Mouse (Mus musculus) forebrain, postnatal 0 days (tissue): Measurements from ENCODE around the gene Cnih3. TPM values are rescaled to one million over a fixed set of nuclear protein-coding genes. Genes with fewer than 3 reads are reported as not detected.

Source experiments
- ATAC-seq: fragments of 200-750 bp; cut with Nextera tagmentation; 2 replicates; pipeline ENCODE4 v1.8.0; 2017; ENCODE audit warnings: mild to moderate bottlenecking, moderate library complexity
- DNase-seq: peaks from one replicate; pipeline ENCODE4 v3.0.0-alpha.2; 2015
- H3K27ac ChIP-seq: fragments of 300-500 bp; sonication (generic); 2 replicates; pipeline ENCODE4 v1.5.1; 2014; ENCODE audit warnings: low read depth, mild to moderate bottlenecking, antibody characterized with exemption, low read length, moderate library complexity, mixed read lengths
- H3K27me3 ChIP-seq: fragments of 300-500 bp; sonication (generic); 2 replicates; pipeline ENCODE4 v1.6.1; 2014; ENCODE audit warnings: mild to moderate bottlenecking, low read length, mixed read lengths; ENCODE audit not compliant: insufficient read depth
- H3K36me3 ChIP-seq: fragments of 300-500 bp; sonication (generic); 2 replicates; pipeline ENCODE4 v1.6.1; 2014; ENCODE audit warnings: mild to moderate bottlenecking, moderate library complexity; ENCODE audit not compliant: insufficient read depth
- H3K4me1 ChIP-seq: fragments of 300-500 bp; sonication (generic); 2 replicates; pipeline ENCODE4 v1.6.1; 2014; ENCODE audit warnings: antibody characterized with exemption; ENCODE audit not compliant: insufficient read depth
- H3K4me2 ChIP-seq: fragments of 300-500 bp; sonication (generic); 2 replicates; pipeline ENCODE4 v1.6.1; 2014; ENCODE audit warnings: low read depth, mild to moderate bottlenecking, moderate library complexity
- H3K4me3 ChIP-seq: fragments of 300-500 bp; sonication (generic); 2 replicates; pipeline ENCODE4 v1.5.1; 2014; ENCODE audit warnings: low read depth, low read length, mixed read lengths
- H3K9ac ChIP-seq: fragments of 300-500 bp; sonication (generic); 2 replicates; pipeline ENCODE4 v1.6.1; 2014; ENCODE audit warnings: mild to moderate bottlenecking
- H3K9me3 ChIP-seq: fragments of 300-500 bp; sonication (generic); 2 replicates; pipeline ENCODE4 v1.6.1; 2016; ENCODE audit warnings: low read length
- CTCF ChIP-seq: sonication (generic); IDR thresholded peaks from 2 replicates; pipeline ENCODE4 v1.5.1; 2016; ENCODE audit warnings: antibody characterized with exemption, control low read depth, low read depth
- WGBS: fragments of 180-500 bp; shearing (Covaris S2); extraction: QIAGEN DNeasy Blood & Tissue Kit; methylation state at CpG from one replicate; pipeline ENCODE4 v1.1.7; 2014; 5-methylcytosine and 5-hydroxymethylcytosine counted together
- polyA plus RNA-seq: library from polyadenylated mRNA; unstranded; fragments of >200 nt; fragmentation: Nextera tagmentation; extraction: Ambion mirVana; gene quantifications from 2 replicates; pipeline ENCODE4 v1.2.1, GENCODE M21; 2015
- total RNA-seq: library from RNA; depleted of rRNA; stranded (reverse); fragments of >200 nt; gene quantifications from 2 replicates; pipeline ENCODE4 v1.2.3, GENCODE M21; 2014

Cnih3 gene
- total and polyA plus RNA-seq, 2 experiments from 2014 or later, result 49.3 to 62.4 TPM

DNA sequence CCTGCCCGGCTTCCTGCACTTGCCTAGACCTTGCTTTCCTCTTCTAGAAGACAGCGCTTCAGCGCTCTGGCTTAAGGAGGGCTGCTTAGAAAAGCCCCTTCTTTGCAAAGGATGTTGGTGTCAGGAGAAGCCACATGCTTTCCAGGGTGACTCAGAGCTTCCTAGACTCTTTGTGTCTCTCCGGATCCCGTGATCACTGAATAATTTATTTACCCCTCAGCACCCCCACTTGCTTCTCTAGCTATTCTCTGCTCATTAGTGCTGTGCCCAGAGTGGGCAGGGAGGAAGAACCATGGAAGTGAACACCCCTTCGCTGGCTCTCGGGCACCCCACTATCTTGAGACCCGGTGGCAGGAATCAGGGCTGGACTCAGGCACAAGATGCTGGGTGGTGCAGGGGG lies 24.0 kb downstream of the Cnih3 start:
- ATAC-seq (peak; percentile 64), DNase-seq (no peak)
- Histone ChIP-seq H3K36me3 (no peaks in the 10 kb centered on the region), H3K4me1 (peaks cover 7% of the 10 kb centered on the region; the same call in 1 of the 2 replicates), H3K27me3 (no peaks in the 10 kb centered on the region), H3K9me3 (no peaks in the 10 kb centered on the region), H3K9ac (no peak overlapping the region), H3K4me3 (no peak overlapping the region), H3K27ac (no peak overlapping the region), H3K4me2 (no peak overlapping the region)
- 47% methylated on average over 8 of the region's 8 CpGs for WGBS
- no peak for TF ChIP-seq CTCF

- ATAC-seq (peak; percentile 23; the same call in 1 of the 2 replicates), DNase-seq (peak; percentile 56)
- no peaks in the 10 kb centered on the region for H3K36me3 ChIP-seq
- H3K27ac ChIP-seq, result no peak overlapping the region
- H3K4me1 ChIP-seq, result peaks cover 9% of the 10 kb centered on the region; the same call in 1 of the 2 replicates
- no peak overlapping the region for H3K9ac ChIP-seq
- H3K9me3 ChIP-seq, result no peaks in the 10 kb centered on the region
- no peak overlapping the region for H3K4me2 ChIP-seq
- TF ChIP-seq CTCF, result peak; percentile 86
- WGBS, result 21% methylated on average over 8 of the region's 8 CpGs
- no peak overlapping the region for H3K4me3 ChIP-seq
- no peaks in the 10 kb centered on the region for H3K27me3 ChIP-seq
These were observed 27.2 kb downstream of the Cnih3 start for GRCm38 (mm10) chr1:181379664-181380063.

- peak; percentile 66 for DNase-seq
- TF ChIP-seq CTCF, result no peak
- H3K27ac ChIP-seq, result peak overlapping the region; percentile 60; the same call in 1 of the 2 replicates
- H3K4me1 ChIP-seq, result peaks cover 9% of the 10 kb centered on the region; the same call in 1 of the 2 replicates
- no peaks in the 10 kb centered on the region for H3K27me3 ChIP-seq
- H3K9me3 ChIP-seq, result no peaks in the 10 kb centered on the region
- no peaks in the 10 kb centered on the region for H3K36me3 ChIP-seq
- H3K4me3 ChIP-seq, result no peak overlapping the region
- ATAC-seq, result peak; percentile 79
- 41% methylated on average over 12 of the region's 12 CpGs for WGBS
- H3K4me2 ChIP-seq, result no peak overlapping the region
- no peak overlapping the region for H3K9ac ChIP-seq
These were observed 29.1 kb downstream of the Cnih3 start for GRCm38 (mm10) chr1:181381410-181382010.

GRCm38 (mm10) chr1:181389264-181389663 lies 36.8 kb downstream of the Cnih3 start:
- Histone ChIP-seq H3K9ac (no peak overlapping the region), H3K4me3 (no peak overlapping the region), H3K36me3 (no peaks in the 10 kb centered on the region), H3K9me3 (no peaks in the 10 kb centered on the region), H3K27me3 (no peaks in the 10 kb centered on the region), H3K4me2 (no peak overlapping the region), H3K27ac (no peak overlapping the region), H3K4me1 (no peaks in the 10 kb centered on the region)
- WGBS, result 80% methylated on average over 2 of the region's 2 CpGs
- DNase-seq, result no peak
- TF ChIP-seq CTCF, result no peak
- no peak for ATAC-seq

GRCm38 (mm10) chr1:181392489-181392888 lies 40.1 kb downstream of the Cnih3 start:
- H3K4me2 ChIP-seq, result no peak overlapping the region
- ATAC-seq (no peak), DNase-seq (no peak)
- no peak for TF ChIP-seq CTCF
- H3K9ac ChIP-seq, result no peak overlapping the region
- H3K4me1 ChIP-seq, result no peaks in the 10 kb centered on the region
- H3K9me3 ChIP-seq, result no peaks in the 10 kb centered on the region
- WGBS, result 95% methylated on average over 2 of the region's 2 CpGs
- H3K4me3 ChIP-seq, result no peak overlapping the region
- H3K36me3 ChIP-seq, result no peaks in the 10 kb centered on the region
- H3K27ac ChIP-seq, result no peak overlapping the region
- H3K27me3 ChIP-seq, result no peaks in the 10 kb centered on the region

DNA sequence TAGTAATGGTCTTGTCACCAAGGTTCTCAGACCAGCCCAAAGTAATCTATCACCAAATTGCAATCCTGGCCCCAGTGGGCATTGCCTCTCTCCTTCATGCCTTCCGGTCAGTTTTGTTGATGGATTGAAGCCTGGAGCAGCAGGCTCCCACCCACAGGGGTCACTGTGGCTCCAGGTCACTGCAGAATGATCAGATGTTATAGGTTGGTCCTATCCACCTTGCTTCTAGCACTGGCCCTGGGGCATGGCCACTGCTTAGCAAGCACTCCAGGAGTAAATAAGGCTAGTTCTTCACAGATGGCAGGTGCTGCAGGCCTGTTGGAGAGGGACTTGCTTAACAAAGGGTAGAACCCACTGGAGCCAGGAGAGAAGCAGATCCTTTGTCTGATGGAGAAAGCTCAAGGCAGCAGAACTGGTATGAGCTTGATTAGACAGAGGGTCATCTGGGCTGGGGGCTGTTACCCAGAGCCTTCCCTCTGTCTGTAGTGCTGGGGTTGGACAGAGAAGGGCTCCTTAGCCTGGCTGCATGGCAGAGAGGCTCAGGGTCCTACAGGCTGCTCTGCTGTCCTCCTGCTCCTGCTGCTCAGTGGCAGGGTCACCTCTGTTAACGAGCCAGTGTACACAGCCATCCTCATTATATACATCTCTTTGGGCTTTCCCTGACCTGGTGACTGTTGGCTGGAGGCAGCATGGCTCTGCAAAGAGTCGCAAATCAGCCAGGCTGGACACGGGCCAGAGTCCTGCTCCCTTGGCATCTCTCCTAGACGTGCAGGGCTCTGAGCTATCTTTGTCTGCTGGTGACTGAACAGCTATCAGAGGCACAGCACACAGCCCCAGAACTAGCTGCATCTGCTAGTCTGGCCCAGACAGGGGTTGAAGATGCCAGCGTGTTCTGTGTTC lies 41.1 kb downstream of the Cnih3 start:
- TF ChIP-seq CTCF, result peak; percentile 26; the same call in 1 of the 2 replicates
- H3K27ac ChIP-seq, result no peak overlapping the region
- H3K4me3 ChIP-seq, result no peak overlapping the region
- no peaks in the 10 kb centered on the region for H3K36me3 ChIP-seq
- DNase-seq, result peak; percentile 75
- no peaks in the 10 kb centered on the region for H3K4me1 ChIP-seq
- no peaks in the 10 kb centered on the region for H3K27me3 ChIP-seq
- H3K9me3 ChIP-seq, result no peaks in the 10 kb centered on the region
- peak; percentile 81 for ATAC-seq
- no peak overlapping the region for H3K4me2 ChIP-seq
- no peak overlapping the region for H3K9ac ChIP-seq
- 35% methylated on average over 6 of the region's 6 CpGs for WGBS
